Mouse (Mus musculus): ENCODE measurements around the gene Krtap4-6.
"Not testable (repeated sequence)": the region's sequence is repeated elsewhere in the genome, so short reads cannot be mapped to it uniquely, and the experiment has no call there.

Gene Krtap4-6

GRCm38 (mm10) chr11:99665860-99666259 is at the start of gene Krtap4-6:
TSS of gene Krtap4-6 (minus strand) at chr11:99665960.
- DNase-seq (ENCODE audit: low spot score) = no peak

GRCm38 (mm10) chr11:99690463-99690862 is 24.7 kb upstream of the Krtap4-6 start, which contains the start of gene Gm14190:
TSS of gene Gm14190 (minus strand) at chr11:99690740.
- DNase-seq (ENCODE audit: low spot score) = no peak

DNA sequence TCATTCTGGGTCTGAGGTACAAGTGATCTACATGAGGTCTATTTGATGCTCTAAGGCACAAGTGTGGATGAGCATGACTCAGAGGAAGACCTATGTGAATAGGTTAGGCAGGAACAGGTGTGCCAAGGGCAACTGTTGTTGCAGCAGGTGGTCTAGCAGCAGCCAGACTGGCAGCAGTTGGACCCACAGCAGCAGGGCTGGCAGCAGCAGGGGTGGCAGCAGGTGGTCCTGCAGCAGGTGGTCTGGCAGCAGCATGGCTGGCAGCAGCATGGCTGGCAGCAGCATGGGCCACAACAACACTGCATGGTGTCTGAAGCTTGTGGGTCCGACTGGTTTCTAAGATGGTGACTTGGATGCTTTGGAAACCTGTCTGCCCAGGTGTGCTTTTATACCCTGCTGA is 19.5 kb upstream of the Krtap4-6 start:
- DNase-seq (ENCODE audit: low spot score) = not testable (repeated sequence)

DNA sequence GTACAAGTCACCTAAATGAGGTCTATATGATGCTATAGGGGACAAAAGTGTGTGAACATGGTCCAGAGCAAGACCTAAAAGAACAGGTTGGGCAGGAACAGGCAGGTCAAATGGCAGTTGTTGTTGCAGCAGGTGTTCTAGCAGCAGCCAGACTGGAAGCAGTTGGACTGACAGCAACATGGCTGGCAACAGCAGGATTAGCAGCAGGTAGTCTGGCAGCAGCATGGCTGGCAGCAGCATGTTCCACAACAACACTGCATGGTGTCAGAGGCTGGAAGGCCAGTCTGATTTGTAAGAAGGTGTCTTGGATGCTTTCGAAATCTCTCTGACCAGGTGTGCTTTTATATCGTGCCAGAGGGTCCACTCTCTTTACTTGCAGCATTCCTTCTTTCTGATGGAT is 17.7 kb upstream of the Krtap4-6 start:
- no peak for DNase-seq (ENCODE audit: low spot score)

DNA sequence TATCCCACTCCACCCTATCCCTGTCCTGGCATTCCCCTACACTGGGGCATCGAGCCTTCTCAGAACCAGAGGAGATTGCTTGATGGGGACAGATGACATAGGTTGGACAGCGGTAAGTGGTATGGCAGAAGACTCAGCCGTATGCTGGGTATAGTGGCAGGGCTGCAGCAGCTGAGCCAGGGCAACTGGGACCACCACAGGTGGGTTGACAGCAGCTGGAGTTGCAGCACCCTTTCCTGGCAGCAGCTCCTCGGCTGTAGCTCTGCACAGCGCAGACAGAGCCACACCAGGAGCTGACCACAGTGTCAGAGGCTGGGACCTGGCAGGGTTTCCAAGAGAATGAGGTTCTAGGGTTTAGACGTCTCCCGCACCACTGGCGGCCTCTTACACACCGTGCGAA is 3.0 kb downstream of the Krtap4-6 start:
- DNase-seq (ENCODE audit: low spot score) = no peak

- DNase-seq (ENCODE audit: low spot score) = no peak
These were observed 6.5 kb downstream of the Krtap4-6 start for GRCm38 (mm10) chr11:99659256-99659655.

DNA sequence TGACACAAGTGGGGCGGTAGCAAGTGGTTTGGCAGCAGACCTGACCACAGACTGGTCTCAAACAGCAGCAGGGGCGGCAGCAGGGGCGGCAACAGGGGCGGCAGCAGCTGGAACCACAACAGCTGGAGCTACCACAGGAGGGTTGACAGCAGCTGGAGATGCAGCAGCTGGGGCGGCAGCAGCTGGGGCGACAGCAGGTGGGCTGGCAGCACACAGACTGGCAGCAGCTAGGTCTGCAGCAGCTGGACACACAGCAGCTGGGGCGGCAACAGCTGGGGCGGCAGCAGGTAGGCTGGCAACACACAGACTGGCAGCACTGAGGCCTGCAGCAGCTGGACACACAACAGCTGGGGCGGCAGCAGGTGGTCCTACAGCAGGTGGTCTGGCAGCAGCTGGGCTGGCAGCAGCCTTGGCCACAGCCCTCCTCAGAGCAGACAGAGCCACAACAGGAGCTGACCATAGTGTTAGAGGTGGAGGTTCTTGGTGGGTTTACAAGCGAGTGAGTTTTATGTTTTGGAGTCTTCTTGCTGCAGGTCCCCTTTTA is 7.2 kb downstream of the Krtap4-6 start, which contains the start of gene Gm11563:
Gene Gm11563 (minus strand): TSS at position 494 of the 544 bp plus-strand sequence.
- DNase-seq (ENCODE audit: low spot score) = not testable (repeated sequence)

DNA sequence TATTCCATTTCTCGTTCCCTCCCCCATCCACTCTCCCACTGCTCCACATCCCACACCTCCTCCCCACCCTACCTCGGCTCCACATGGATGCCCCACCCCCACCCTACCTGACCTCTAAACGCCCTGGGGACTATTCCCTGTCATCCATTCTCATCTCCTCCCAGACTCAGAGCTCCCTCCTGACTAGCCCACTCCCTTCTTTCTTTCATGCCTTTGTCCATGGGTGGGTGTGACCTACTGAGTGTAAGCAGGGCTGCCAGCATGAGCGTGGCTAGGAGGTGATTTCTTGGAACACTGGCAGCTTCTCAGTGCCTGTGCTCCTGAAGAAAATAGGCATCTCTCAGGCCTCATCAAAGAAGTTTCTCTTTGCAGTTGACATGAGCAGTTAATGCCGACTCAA is 8.7 kb downstream of the Krtap4-6 start:
- no peak for DNase-seq (ENCODE audit: low spot score)

- DNase-seq (ENCODE audit: low spot score) = no peak
These were observed 15.6 kb downstream of the Krtap4-6 start, which contains the start of gene Gm11555 for GRCm38 (mm10) chr11:99650136-99650535. TSS of gene Gm11555 (minus strand) at chr11:99650236.

GRCm38 (mm10) chr11:99646444-99646843 is 19.3 kb downstream of the Krtap4-6 start:
- DNase-seq (ENCODE audit: low spot score) = no peak

DNA sequence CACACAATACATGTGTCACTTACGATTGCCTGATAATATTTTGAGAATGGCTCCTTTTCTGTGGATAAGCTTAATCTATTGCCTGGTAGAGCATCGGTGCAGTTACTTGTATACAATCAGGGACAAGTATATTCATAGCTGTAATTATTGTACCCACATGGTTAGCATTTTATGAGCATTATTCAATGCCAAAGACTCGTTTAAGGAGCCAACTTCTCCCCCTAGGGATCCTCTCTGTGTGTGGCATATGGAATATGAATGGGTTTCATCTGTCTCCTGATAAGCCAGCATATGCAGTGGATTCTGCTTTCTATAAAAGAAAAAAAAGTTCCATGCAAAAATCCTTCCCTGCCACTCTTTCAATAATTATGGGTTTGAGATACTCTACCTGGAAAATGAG is 21.4 kb downstream of the Krtap4-6 start:
- DNase-seq (ENCODE audit: low spot score) = no peak

DNA sequence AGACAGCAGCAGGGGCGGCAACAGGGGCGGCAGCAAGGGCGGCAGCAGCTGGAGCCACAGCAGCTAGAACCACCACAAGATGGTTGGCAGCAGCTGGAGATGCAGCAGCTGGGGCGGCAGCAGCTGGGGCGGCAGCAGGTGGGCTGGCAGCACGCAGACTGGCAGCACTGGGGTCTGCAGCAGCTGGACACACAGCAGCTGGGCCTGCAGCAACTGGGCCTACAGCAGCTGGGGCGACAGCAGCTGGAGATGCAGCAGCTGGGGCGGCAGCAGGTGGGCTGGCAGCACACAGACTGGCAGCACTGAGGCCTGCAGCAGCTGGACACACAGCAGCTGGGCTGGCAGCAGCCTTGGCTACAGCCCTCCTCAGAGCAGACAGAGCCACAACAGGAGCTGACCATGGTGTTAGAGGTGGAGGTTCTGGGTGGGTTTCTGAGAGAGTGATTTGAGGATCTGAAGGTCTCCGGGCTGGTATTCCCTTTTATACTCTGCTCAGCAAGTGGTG is 22.1 kb downstream of the Krtap4-6 start, which contains the start of gene Krtap4-7:
Gene Krtap4-7 (minus strand): TSS at position 455 of the 505 bp plus-strand sequence.
- DNase-seq (ENCODE audit: low spot score) = not testable (repeated sequence)

- DNase-seq (ENCODE audit: low spot score) = no peak
These were observed 24.8 kb downstream of the Krtap4-6 start for GRCm38 (mm10) chr11:99640926-99641325.

DNA sequence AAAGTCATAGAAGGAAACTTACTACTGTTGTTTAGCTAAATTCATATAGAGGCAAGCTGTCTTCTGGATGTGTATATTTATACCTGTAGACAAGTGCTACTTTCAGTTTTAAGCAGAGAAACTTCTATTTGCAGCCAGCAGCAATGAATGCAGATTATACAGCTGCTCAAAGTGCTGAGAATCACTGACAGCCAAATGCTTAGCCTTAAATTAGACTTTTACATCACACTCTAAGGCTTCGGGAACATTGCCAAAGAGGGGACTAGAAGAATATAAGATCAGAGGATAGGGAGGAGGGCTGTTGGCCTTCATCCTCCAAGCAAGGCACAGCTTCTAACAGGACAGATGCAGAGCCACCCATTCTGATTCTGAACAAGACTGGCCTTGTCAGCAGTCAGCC is 28.7 kb downstream of the Krtap4-6 start:
- DNase-seq (ENCODE audit: low spot score) = peak; percentile 26

DNA sequence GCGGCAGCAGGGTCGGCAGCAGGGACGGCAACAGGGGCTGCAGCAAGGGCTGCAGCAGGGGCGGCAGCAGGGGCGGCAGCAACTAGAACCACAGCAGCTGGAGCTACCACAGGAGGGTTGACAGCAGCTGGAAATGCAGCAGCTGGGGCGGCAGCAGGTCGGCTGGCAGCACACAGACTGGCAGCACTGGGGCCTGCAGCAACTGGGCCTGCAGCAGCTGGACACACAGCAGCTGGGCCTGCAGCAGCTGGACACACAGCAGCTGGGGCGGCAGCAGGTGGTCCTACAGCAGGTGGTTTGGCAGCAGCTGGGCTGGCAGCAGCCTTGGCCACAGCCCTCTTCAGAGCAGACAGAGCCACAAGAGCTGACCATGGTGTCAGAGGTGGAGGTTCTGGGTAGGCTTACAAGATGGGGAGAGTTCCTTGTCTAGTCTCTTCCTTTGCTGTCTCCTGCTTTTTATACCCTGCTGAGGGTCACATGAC is 31.1 kb downstream of the Krtap4-6 start, which contains the start of gene Krtap4-2:
Gene Krtap4-2 (minus strand): TSS at position 432 of the 482 bp plus-strand sequence.
- no peak for DNase-seq (ENCODE audit: low spot score)

DNA sequence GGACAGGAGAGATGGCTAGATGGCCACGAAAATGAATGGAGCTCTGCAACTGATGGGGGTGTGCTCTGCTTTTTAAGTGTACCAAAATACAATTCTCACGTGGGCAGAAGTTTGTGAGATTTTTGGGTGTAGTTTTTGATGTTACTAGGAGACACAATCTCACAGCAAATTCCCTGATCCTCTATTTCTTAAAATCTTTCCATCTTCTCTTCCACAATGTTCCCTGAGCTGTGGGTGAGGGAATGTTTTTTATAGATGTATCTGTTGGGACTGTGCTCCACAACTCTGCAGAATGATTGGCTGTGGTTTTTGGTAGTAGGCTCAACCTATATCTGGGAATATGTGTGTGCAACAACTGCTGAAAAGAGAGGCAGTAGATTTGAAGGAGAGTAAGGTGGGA is 32.5 kb downstream of the Krtap4-6 start:
- DNase-seq (ENCODE audit: low spot score) = no peak

- DNase-seq (ENCODE audit: low spot score) = no peak
These were observed 34.9 kb downstream of the Krtap4-6 start for GRCm38 (mm10) chr11:99630890-99631289.

DNA sequence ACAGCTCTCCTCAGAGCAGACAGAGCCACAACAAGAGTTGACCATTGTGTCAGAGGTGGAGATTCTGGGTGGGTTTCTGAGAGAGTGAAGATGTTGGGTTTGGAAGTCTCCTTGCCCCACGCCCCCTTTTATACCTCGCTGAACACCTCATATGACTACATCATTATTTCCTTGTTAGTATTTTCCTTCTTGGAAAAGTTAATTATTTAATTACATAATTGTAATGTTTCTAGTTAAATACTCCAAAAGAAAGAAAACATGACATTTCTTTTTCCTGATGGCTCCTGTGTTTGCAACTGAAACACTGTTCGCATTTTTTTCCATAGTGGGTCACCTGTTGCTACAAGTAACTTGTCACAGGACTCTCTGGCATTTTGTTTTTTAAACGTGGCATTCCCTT is 37.6 kb downstream of the Krtap4-6 start, which contains the start of gene Krtap4-1:
Gene Krtap4-1 (minus strand): TSS at position 101 of the 400 bp plus-strand sequence.
- no peak for DNase-seq (ENCODE audit: low spot score)

DNA sequence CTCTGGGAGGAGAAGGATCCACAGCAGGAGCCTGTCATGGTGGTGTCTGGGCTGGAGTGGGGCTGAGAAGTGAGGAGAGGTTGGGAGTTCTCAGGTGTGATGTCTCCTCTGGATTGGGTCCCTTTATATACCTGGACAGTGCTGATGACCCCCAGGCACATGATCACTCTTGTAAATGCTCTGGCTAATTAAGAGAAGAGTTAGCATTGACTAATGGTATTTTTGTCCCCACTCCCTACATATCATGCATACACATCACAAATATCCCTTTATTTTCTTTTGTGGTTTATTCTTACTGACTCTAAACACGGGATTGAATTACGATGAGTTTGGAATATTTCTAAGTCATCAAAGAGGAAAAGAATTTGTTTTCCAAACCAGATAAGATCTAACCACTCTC is 45.4 kb downstream of the Krtap4-6 start, which contains the start of gene Gm11562:
Gene Gm11562 (minus strand): TSS at position 101 of the 400 bp plus-strand sequence.
- DNase-seq (ENCODE audit: low spot score) = no peak

Data from left cerebral cortex, adult 11 months (tissue).